Mouse (Mus musculus) heart, embryonic 12.5 days (tissue): ENCODE measurements around the gene BC107364. TPM values are rescaled to one million over a fixed set of nuclear protein-coding genes. Genes with fewer than 3 reads are reported as not detected.
A peak's percentile ranks its signal among the peaks of the same experiment; 100 is the strongest.
"Not testable (repeated sequence)": the region's sequence is repeated elsewhere in the genome, so short reads cannot be mapped to it uniquely, and the experiment has no call there.

Experiments
- ATAC-seq: fragments of 200-750 bp; cut with Nextera tagmentation; 2 replicates; pipeline ENCODE4 v1.8.0; 2017; ENCODE audit warnings: moderate TSS enrichment, moderate library complexity; ENCODE audit not compliant: insufficient number of reproducible peaks, low FRiP score
- H3K27ac ChIP-seq: fragments of 300-500 bp; sonication (generic); 2 replicates; pipeline ENCODE4 v1.5.1; 2016; ENCODE audit warnings: mild to moderate bottlenecking, moderate library complexity; ENCODE audit not compliant: poor library complexity, severe bottlenecking
- H3K27me3 ChIP-seq: fragments of 300-500 bp; sonication (generic); replicated peaks from 2 replicates; pipeline ENCODE4 v1.6.1; 2016; ENCODE audit warnings: mild to moderate bottlenecking, moderate library complexity
- H3K36me3 ChIP-seq: fragments of 300-500 bp; sonication (generic); 2 replicates; pipeline ENCODE4 v1.6.1; 2016; ENCODE audit warnings: mild to moderate bottlenecking, moderate library complexity
- H3K4me1 ChIP-seq: fragments of 300-500 bp; sonication (generic); replicated peaks from 2 replicates; pipeline ENCODE4 v1.6.1; 2016; ENCODE audit warnings: mild to moderate bottlenecking
- H3K4me2 ChIP-seq: fragments of 300-500 bp; sonication (generic); 2 replicates; pipeline ENCODE4 v1.6.1; 2016; ENCODE audit warnings: mild to moderate bottlenecking, moderate library complexity
- H3K4me3 ChIP-seq: fragments of 300-500 bp; sonication (generic); 2 replicates; pipeline ENCODE4 v1.5.1; 2016; ENCODE audit warnings: mild to moderate bottlenecking
- H3K9ac ChIP-seq: fragments of 300-500 bp; sonication (generic); 2 replicates; pipeline ENCODE4 v1.6.1; 2016; ENCODE audit warnings: mild to moderate bottlenecking, moderate library complexity
- H3K9me3 ChIP-seq: fragments of 300-500 bp; sonication (generic); replicated peaks from 2 replicates; pipeline ENCODE4 v1.6.1; 2016; ENCODE audit warnings: mild to moderate bottlenecking, moderate library complexity
- WGBS: fragments of 180-500 bp; shearing (Covaris S2); methylation state at CpG from one replicate; pipeline ENCODE4 v1.1.7; 2016; 5-methylcytosine and 5-hydroxymethylcytosine counted together
- polyA plus RNA-seq: library from polyadenylated mRNA; unstranded; fragments of >200 nt; fragmentation: Nextera tagmentation; extraction: Ambion mirVana; gene quantifications from 2 replicates; pipeline ENCODE4 v1.2.1, GENCODE M21; 2016

BC107364 gene
- polyA plus RNA-seq, 1 experiment from 2014 or later: 0.72 TPM

- no peak overlapping the region for H3K4me3 ChIP-seq
- peaks cover 54% of the 10 kb centered on the region for H3K27me3 ChIP-seq
- 84% methylated on average over 5 of the region's 5 CpGs for WGBS
These were observed 20.0 kb upstream of the BC107364 start for GRCm38 (mm10) chr3:96472066-96472465.

DNA sequence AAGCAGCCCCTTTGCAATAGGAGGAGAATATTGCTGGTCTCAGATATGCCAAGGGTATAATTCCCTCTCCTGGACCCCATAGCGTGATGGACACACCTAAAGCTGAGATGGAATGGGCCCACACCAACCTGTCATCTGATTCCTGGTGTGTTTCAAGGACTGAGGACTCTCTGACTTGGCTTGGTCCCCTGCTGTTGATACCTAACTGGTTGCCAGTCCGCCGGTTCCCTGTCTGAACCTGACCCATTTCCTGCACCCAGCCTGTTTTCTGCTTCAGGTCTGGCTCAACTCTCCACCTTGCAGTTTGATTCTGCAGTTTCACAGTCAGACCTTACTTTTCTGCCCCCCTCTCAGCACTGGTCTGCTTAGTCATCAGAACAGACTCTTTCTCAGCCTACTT lies 17.5 kb upstream of the BC107364 start:
- ATAC-seq: no peak
- Histone ChIP-seq H3K27ac (no peak overlapping the region), H3K9ac (no peak overlapping the region), H3K4me2 (no peak overlapping the region), H3K27me3 (peaks cover 34% of the 10 kb centered on the region), H3K36me3 (no peaks in the 10 kb centered on the region), H3K9me3 (no peaks in the 10 kb centered on the region), H3K4me3 (no peak overlapping the region), H3K4me1 (peaks cover under 1% of the 10 kb centered on the region; the same call in 1 of the 2 replicates)
- 70% methylated on average over 3 of the region's 3 CpGs for WGBS

More at GRCm38 (mm10) chr3:96472066-96472465, 20.0 kb upstream of the BC107364 start:
- no peaks in the 10 kb centered on the region for H3K36me3 ChIP-seq
- H3K4me1 ChIP-seq: peaks cover 9% of the 10 kb centered on the region
- no peak overlapping the region for H3K27ac ChIP-seq
- ATAC-seq: no peak
- no peak overlapping the region for H3K4me2 ChIP-seq
- H3K9me3 ChIP-seq: no peaks in the 10 kb centered on the region
- H3K9ac ChIP-seq: no peak overlapping the region

- H3K9ac ChIP-seq: not testable (repeated sequence)
- peaks cover 25% of the 10 kb centered on the region for H3K27me3 ChIP-seq
- 84% methylated on average over 3 of the region's 3 CpGs for WGBS
These were observed 16.2 kb upstream of the BC107364 start for GRCm38 (mm10) chr3:96468335-96468734.

DNA sequence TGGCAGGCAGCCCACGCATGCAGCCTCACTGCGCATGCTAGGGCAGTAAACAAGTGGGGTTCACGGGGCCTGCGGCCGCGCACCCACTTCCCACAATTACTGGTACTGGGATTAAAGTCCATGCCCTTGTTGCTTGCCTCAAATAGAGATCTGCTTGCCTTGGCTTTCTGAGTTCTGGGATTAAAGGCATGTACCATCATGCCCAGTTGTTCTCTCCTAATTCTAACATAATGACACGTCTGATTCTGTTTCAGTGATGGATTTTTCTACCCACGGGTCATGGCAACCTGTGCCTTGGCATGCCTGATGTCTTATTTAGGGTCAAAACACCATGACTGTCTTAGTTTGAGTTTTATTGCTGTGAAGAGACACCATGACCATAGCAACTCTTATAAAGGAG lies 15.5 kb upstream of the BC107364 start:
- no peaks in the 10 kb centered on the region for H3K9me3 ChIP-seq
- H3K4me1 ChIP-seq: 0 out of 2 replicates have a peak, but pooled peaks cover 7% of the 10 kb centered on the region
- H3K4me3 ChIP-seq: no peak overlapping the region
- H3K27me3 ChIP-seq: peaks cover 18% of the 10 kb centered on the region
- WGBS: 88% methylated on average over 8 of the region's 8 CpGs
- H3K9ac ChIP-seq: no peak overlapping the region
- H3K4me2 ChIP-seq: no peak overlapping the region
- no peak for ATAC-seq
- H3K27ac ChIP-seq: no peak overlapping the region
- H3K36me3 ChIP-seq: no peaks in the 10 kb centered on the region

More at GRCm38 (mm10) chr3:96468335-96468734, 16.2 kb upstream of the BC107364 start:
- H3K9me3 ChIP-seq, ATAC-seq, H3K4me2 ChIP-seq, H3K27ac ChIP-seq, H3K4me3 ChIP-seq, H3K36me3 ChIP-seq, H3K4me1 ChIP-seq: not testable (repeated sequence)

GRCm38 (mm10) chr3:96463891-96464290 lies 11.8 kb upstream of the BC107364 start:
- H3K4me2 ChIP-seq: peak overlapping the region; percentile 51
- H3K36me3 ChIP-seq: no peaks in the 10 kb centered on the region
- 6% methylated on average over 25 of the region's 25 CpGs for WGBS
- 0 out of 2 replicates have a peak, but pooled peaks cover 7% of the 10 kb centered on the region for H3K4me1 ChIP-seq
- H3K9ac ChIP-seq: peak overlapping the region; percentile 3; the same call in 1 of the 2 replicates
- no peak for ATAC-seq
- H3K27ac ChIP-seq: no peak overlapping the region
- H3K27me3 ChIP-seq: peaks cover 4% of the 10 kb centered on the region; the same call in 1 of the 2 replicates
- H3K9me3 ChIP-seq: no peaks in the 10 kb centered on the region
- peak overlapping the region; percentile 26 for H3K4me3 ChIP-seq

DNA sequence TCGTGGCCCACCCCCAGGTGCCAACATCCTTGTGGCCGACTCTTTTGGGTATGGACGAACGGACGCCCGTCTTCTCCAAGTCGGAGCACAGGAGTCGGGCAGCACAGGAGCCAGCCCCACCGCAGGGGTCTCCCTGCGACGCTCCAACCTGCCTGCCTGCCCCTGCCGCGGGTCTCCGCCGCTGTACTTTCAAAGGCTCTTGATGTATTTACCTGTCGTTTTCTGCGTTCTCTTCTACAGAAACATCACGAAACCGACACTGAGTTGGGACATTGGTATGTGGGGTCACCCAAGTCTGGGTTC lies 8.4 kb upstream of the BC107364 start:
- H3K27ac ChIP-seq, H3K4me2 ChIP-seq, ATAC-seq, H3K9ac ChIP-seq, H3K4me3 ChIP-seq, H3K27me3 ChIP-seq, H3K4me1 ChIP-seq, H3K9me3 ChIP-seq, H3K36me3 ChIP-seq: not testable (repeated sequence)
- no CpG with 5 or more reads among the region's 19 CpGs for WGBS

GRCm38 (mm10) chr3:96459757-96460567 lies 7.9 kb upstream of the BC107364 start:
- not testable (repeated sequence) for H3K9me3 ChIP-seq, H3K27ac ChIP-seq, H3K9ac ChIP-seq, H3K27me3 ChIP-seq, H3K4me3 ChIP-seq, H3K4me1 ChIP-seq, H3K4me2 ChIP-seq, H3K36me3 ChIP-seq
- ATAC-seq: peak; percentile 86
- WGBS: 0% methylated on average over 1 of the region's 58 CpGs

DNA sequence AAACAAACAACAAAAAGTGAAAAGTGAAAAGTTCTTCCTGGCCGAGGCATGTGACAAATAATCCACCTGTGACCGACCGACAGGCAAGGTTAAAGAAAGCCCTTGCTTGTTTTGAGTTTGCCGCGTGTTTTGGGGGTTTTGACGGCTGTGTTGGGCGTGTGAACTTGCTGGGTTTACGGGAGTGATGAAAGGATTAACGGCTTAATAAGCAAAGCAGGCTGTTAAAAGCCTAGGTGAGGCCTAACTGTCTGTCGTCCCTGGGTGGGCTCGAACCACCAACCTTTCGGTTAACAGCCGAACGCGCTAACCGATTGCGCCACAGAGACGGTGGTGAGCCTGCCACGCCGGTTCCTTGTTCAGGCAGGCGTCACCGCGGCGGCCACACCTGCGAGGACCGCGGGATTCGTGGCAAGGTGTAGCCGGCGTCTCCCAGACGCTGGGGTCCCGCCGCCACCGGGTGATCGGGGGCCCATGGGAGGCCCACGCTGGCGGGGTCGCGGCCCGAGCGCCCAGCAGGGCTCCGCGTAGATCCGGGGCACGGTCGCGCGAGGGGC lies 6.9 kb upstream of the BC107364 start:
- H3K9ac ChIP-seq, H3K9me3 ChIP-seq, H3K4me1 ChIP-seq, H3K36me3 ChIP-seq, H3K4me3 ChIP-seq, H3K4me2 ChIP-seq, H3K27ac ChIP-seq: not testable (repeated sequence)
- H3K27me3 ChIP-seq: 0 out of 2 replicates have a peak, but pooled peaks cover 12% of the 10 kb centered on the region
- peak; percentile 29; the same call in 1 of the 2 replicates for ATAC-seq
- WGBS: no CpG with 5 or more reads among the region's 48 CpGs

GRCm38 (mm10) chr3:96458008-96458407 lies 5.9 kb upstream of the BC107364 start:
- H3K9ac ChIP-seq, H3K27ac ChIP-seq, H3K4me3 ChIP-seq, H3K9me3 ChIP-seq, H3K36me3 ChIP-seq, H3K4me1 ChIP-seq, H3K4me2 ChIP-seq: not testable (repeated sequence)
- peak; percentile 18; the same call in 1 of the 2 replicates for ATAC-seq
- no CpG with 5 or more reads among the region's 53 CpGs for WGBS
- 0 out of 2 replicates have a peak, but pooled peaks cover 12% of the 10 kb centered on the region for H3K27me3 ChIP-seq

- ATAC-seq: peak; percentile 29
- 0 out of 2 replicates have a peak, but pooled peaks cover 12% of the 10 kb centered on the region for H3K27me3 ChIP-seq
- H3K4me2 ChIP-seq, H3K4me1 ChIP-seq, H3K36me3 ChIP-seq, H3K4me3 ChIP-seq, H3K9me3 ChIP-seq, H3K27ac ChIP-seq, H3K9ac ChIP-seq: not testable (repeated sequence)
- whole genome bisulfite sequencing: no CpG with 5 or more reads among the region's 50 CpGs
These were observed 847 bp downstream of the BC107364 start for GRCm38 (mm10) chr3:96451181-96451737.

DNA sequence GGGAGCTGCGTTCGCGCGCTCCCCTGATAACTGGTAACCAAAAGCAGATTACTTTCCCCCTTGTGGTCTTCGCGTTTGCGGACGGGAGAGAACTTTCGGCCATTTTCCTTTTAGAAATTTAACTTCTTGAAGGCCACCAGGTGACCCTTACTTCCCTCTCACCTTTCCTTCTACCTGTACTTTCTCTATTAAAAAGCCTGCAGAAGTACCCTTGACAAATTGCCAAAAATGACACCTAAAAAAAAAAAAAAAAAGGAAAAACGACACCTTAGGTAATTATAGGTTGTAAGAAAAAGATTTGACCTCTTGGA lies 1.6 kb downstream of the BC107364 start:
- not testable (repeated sequence) for ATAC-seq, H3K9ac ChIP-seq, H3K36me3 ChIP-seq, H3K4me1 ChIP-seq, H3K4me3 ChIP-seq, H3K4me2 ChIP-seq, H3K27ac ChIP-seq, H3K9me3 ChIP-seq
- WGBS: 0% methylated on average over 1 of the region's 10 CpGs
- peaks cover 16% of the 10 kb centered on the region; the same call in 1 of the 2 replicates for H3K27me3 ChIP-seq
